Mouse (Mus musculus) G1E-ER4 (cell line): ENCODE results near the gene Hipk4. TPM values are rescaled to one million over a fixed set of nuclear protein-coding genes. Genes with fewer than 3 reads are reported as not detected.

ENCODE experiments used
- GATA1 ChIP-seq: IDR thresholded peaks from one replicate; pipeline ENCODE4 v1.8.0; 2012; ENCODE audit warnings: low read length, inconsistent platforms
- polyA plus RNA-seq: library from polyadenylated mRNA; stranded (reverse); fragments of >175 nt; gene quantifications from 2 replicates; pipeline ENCODE4 v1.2.3, GENCODE M21; 2012

Gene Hipk4
- polyA plus RNA-seq, 1 experiment: 0.57 TPM

- TF ChIP-seq GATA1: no peak
Observed at GRCm38 (mm10) chr7:27544675-27545370, 21.8 kb downstream of the Hipk4 start.

- TF ChIP-seq GATA1: no peak
Observed at GRCm38 (mm10) chr7:27549597-27549996, 26.5 kb downstream of the Hipk4 start.

- TF ChIP-seq GATA1: no peak
Observed at GRCm38 (mm10) chr7:27552070-27552469, 29.0 kb downstream of the Hipk4 start.

GRCm38 (mm10) chr7:27552931-27553513 lies 30.0 kb downstream of the Hipk4 start, which contains the start of the genes Pld3 and 2310022A10Rik:
TSS of gene Pld3 (minus strand) at chr7:27553218.
TSS of gene 2310022A10Rik (plus strand) at chr7:27553233.
- no peak for TF ChIP-seq GATA1

- no peak for TF ChIP-seq GATA1
Observed at GRCm38 (mm10) chr7:27560291-27560887, 37.3 kb downstream of the Hipk4 start.

- TF ChIP-seq GATA1: no peak
Observed at GRCm38 (mm10) chr7:27560978-27561377, 37.9 kb downstream of the Hipk4 start.

- no peak for TF ChIP-seq GATA1
Observed at GRCm38 (mm10) chr7:27569580-27570224, 46.6 kb downstream of the Hipk4 start.

GRCm38 (mm10) chr7:27572133-27572532 lies 49.1 kb downstream of the Hipk4 start:
- no peak for TF ChIP-seq GATA1

- TF ChIP-seq GATA1: no peak
Observed at GRCm38 (mm10) chr7:27574124-27574880, 51.2 kb downstream of the Hipk4 start.

GRCm38 (mm10) chr7:27576914-27577313 lies 53.8 kb downstream of the Hipk4 start:
- no peak for TF ChIP-seq GATA1

- TF ChIP-seq GATA1: no peak
Observed at GRCm38 (mm10) chr7:27577589-27577988, 54.5 kb downstream of the Hipk4 start.

GRCm38 (mm10) chr7:27578465-27578864 lies 55.4 kb downstream of the Hipk4 start:
- TF ChIP-seq GATA1: no peak

GRCm38 (mm10) chr7:27580380-27581174 lies 57.5 kb downstream of the Hipk4 start:
- TF ChIP-seq GATA1: no peak

Other genes starting within 250 kb of the Hipk4 start
- gene Ltbp4, start 185.6 kb upstream of the Hipk4 start, polyA plus RNA-seq: 1.5 TPM in 2 replicates
- gene Shkbp1, start 167.2 kb upstream of the Hipk4 start, polyA plus RNA-seq: 242 and 276 TPM in 2 replicates
- gene Gm20479, start 165.8 kb upstream of the Hipk4 start, polyA plus RNA-seq: 1.4 and 2.1 TPM in 2 replicates
- 0.39 and 0.67 TPM in 2 replicates for gene Sptbn4, start 75.6 kb upstream of the Hipk4 start, polyA plus RNA-seq
- gene Blvrb, start 75.3 kb upstream of the Hipk4 start, polyA plus RNA-seq: 971 and 1,082 TPM in 2 replicates
- gene Sertad3, start 49.5 kb upstream of the Hipk4 start, polyA plus RNA-seq: 39.7 and 45.0 TPM in 2 replicates
- gene Sertad1, start 36.4 kb upstream of the Hipk4 start, polyA plus RNA-seq: 87.2 and 107 TPM in 2 replicates
- gene Prx, start 23.9 kb upstream of the Hipk4 start, polyA plus RNA-seq: 4.4 and 4.8 TPM in 2 replicates
- 13.4 and 14.5 TPM in 2 replicates for gene Pld3, start 30.0 kb downstream of the Hipk4 start, polyA plus RNA-seq
- 75.9 and 80.9 TPM in 2 replicates for gene 2310022A10Rik, start 30.0 kb downstream of the Hipk4 start, polyA plus RNA-seq
- 86.1 and 92.3 TPM in 2 replicates for gene Akt2, start 68.3 kb downstream of the Hipk4 start, polyA plus RNA-seq
- not detected in 2 replicates for gene Ttc9b, start 130.6 kb downstream of the Hipk4 start, polyA plus RNA-seq
- 78.9 and 101 TPM in 2 replicates for gene Map3k10, start 151.3 kb downstream of the Hipk4 start, polyA plus RNA-seq
- 0.08 and 0.14 TPM in 2 replicates for gene Zfp607b, start 166.1 kb downstream of the Hipk4 start, polyA plus RNA-seq
- 0.43 and 0.51 TPM in 2 replicates for gene Zfp60, start 208.1 kb downstream of the Hipk4 start, polyA plus RNA-seq